Mouse (Mus musculus) heart, adult 2 months (tissue): ENCODE measurements around the gene Rps6ka5. TPM values are rescaled to one million over a fixed set of nuclear protein-coding genes. Genes with fewer than 3 reads are reported as not detected.

Experiments used
- DNase-seq, 2 experiments: peaks; one replicate each; pipeline ENCODE4 v3.0.0; 2021
- H3K27ac ChIP-seq: fragments of 200-600 bp; 2 replicates; pipeline ENCODE4 v1.8.1; 2022
- H3K27me3 ChIP-seq: fragments of 200-500 bp; 2 replicates; pipeline ENCODE4 v1.6.1; 2012; ENCODE audit warnings: mild to moderate bottlenecking, low read length, inconsistent platforms, mixed read lengths; ENCODE audit not compliant: control insufficient read depth, insufficient read depth
- H3K36me3 ChIP-seq: fragments of 200-500 bp; 2 replicates; pipeline ENCODE4 v1.6.1; 2012; ENCODE audit warnings: low read length, inconsistent platforms; ENCODE audit not compliant: control insufficient read depth, insufficient read depth
- H3K4me1 ChIP-seq: fragments of 200-500 bp; 2 replicates; pipeline ENCODE4 v1.6.1; 2011; ENCODE audit warnings: low read length; ENCODE audit not compliant: control insufficient read depth, insufficient read depth
- H3K4me3 ChIP-seq: fragments of 200-600 bp; 2 replicates; pipeline ENCODE4 v1.8.1; 2022
- H3K79me2 ChIP-seq: fragments of 200-500 bp; replicated peaks from 2 replicates; pipeline ENCODE4 v1.6.1; 2012; ENCODE audit warnings: mild to moderate bottlenecking, inconsistent platforms, low read length, moderate library complexity, mixed read lengths; ENCODE audit not compliant: control insufficient read depth, insufficient read depth
- H3K9ac ChIP-seq: fragments of 200-500 bp; 2 replicates; pipeline ENCODE4 v1.6.1; 2012; ENCODE audit warnings: low read depth, mild to moderate bottlenecking, control low read depth, inconsistent platforms, low read length, mixed read lengths
- CTCF ChIP-seq: fragments of 200-600 bp; IDR thresholded peaks from 2 replicates; pipeline ENCODE4 v1.8.1; 2022; ENCODE audit warnings: antibody characterized with exemption, mild to moderate bottlenecking, moderate library complexity
- EP300 ChIP-seq: fragments of 200-500 bp; IDR thresholded peaks from 2 replicates; pipeline ENCODE4 v1.6.1; 2011; ENCODE audit warnings: low read depth, low read length, control low read depth; ENCODE audit not compliant: insufficient read depth
- POLR2A ChIP-seq: fragments of 200-500 bp; IDR thresholded peaks from 2 replicates; pipeline ENCODE4 v1.6.1; 2011; ENCODE audit warnings: mild to moderate bottlenecking, low read depth, low read length, control low read depth; ENCODE audit not compliant: insufficient read depth
- WGBS: fragments of 180-500 bp; shearing (Covaris S2); methylation state at CpG from one replicate; pipeline ENCODE4 v1.1.7; 2018; 5-methylcytosine and 5-hydroxymethylcytosine counted together
- intact Hi-C: fragments of 180-260 bp; cut with DNase I; formaldehyde crosslinking; loops from one replicate; pipeline ENCODE4 v1.15.1; 2025
- polyA plus RNA-seq: library from polyadenylated mRNA; depleted of rRNA; stranded (reverse); fragments of >200 nt; gene quantifications from 2 replicates; pipeline ENCODE4 v1.2.3, GENCODE M21; 2012
- total RNA-seq, 2 experiments: library from RNA; stranded (reverse); gene quantifications; 2 replicates each; pipeline ENCODE4 v1.2.3; 2021

Rps6ka5 gene
- total and polyA plus RNA-seq, 3 experiments, result 2.1 to 13.5 (median 10.8) TPM

- intact Hi-C loops, result loop anchor here (1.0 to 10.0 kb wide), 5 partner anchors 36 to 393 kb away; partner anchors contain the start of gene Ttc7b
- WGBS, result 51% methylated on average over 2 of the region's 2 CpGs
Measured at GRCm38 (mm10) chr12:100578291-100578690, 148.5 kb downstream of the Rps6ka5 start.

GRCm38 (mm10) chr12:100575739-100576138 is 151.0 kb downstream of the Rps6ka5 start:
- H3K9ac ChIP-seq, result no peak overlapping the region
- H3K36me3 ChIP-seq, result peaks cover 2% of the 10 kb centered on the region; the same call in 1 of the 2 replicates
- 74% methylated on average over 3 of the region's 3 CpGs for WGBS
- no peak for TF ChIP-seq EP300
- TF ChIP-seq CTCF, result peak; percentile 67
- no peak for TF ChIP-seq POLR2A
- H3K4me1 ChIP-seq, result no peaks in the 10 kb centered on the region; the same call in 1 of the 2 replicates
- no peaks in the 10 kb centered on the region for H3K79me2 ChIP-seq
- DNase-seq, result no peak
- intact Hi-C loops, result loop anchor here (5.0 to 10.0 kb wide), 4 partner anchors 33 to 391 kb away; partner anchors contain the start of gene Ttc7b
- no peak overlapping the region for H3K27ac ChIP-seq
- H3K4me3 ChIP-seq, result no peak overlapping the region
- H3K27me3 ChIP-seq, result no peaks in the 10 kb centered on the region

More at GRCm38 (mm10) chr12:100578291-100578690, 148.5 kb downstream of the Rps6ka5 start:
- H3K36me3 ChIP-seq, result peaks cover 2% of the 10 kb centered on the region; the same call in 1 of the 2 replicates
- H3K79me2 ChIP-seq, result no peaks in the 10 kb centered on the region
- no peak for TF ChIP-seq EP300
- TF ChIP-seq CTCF, result peak; percentile 80
- H3K27me3 ChIP-seq, result no peaks in the 10 kb centered on the region
- H3K27ac ChIP-seq, result no peak overlapping the region
- no peak for DNase-seq
- H3K4me1 ChIP-seq, result no peaks in the 10 kb centered on the region; the same call in 1 of the 2 replicates
- no peak overlapping the region for H3K9ac ChIP-seq
- no peak overlapping the region for H3K4me3 ChIP-seq

GRCm38 (mm10) chr12:100570522-100571072 is 156.2 kb downstream of the Rps6ka5 start:
- Histone ChIP-seq H3K4me3 (no peak overlapping the region), H3K79me2 (no peaks in the 10 kb centered on the region), H3K27me3 (no peaks in the 10 kb centered on the region), H3K27ac (peak overlapping the region; percentile 21; the same call in 1 of the 2 replicates), H3K9ac (no peak overlapping the region), H3K36me3 (peaks cover 2% of the 10 kb centered on the region; the same call in 1 of the 2 replicates), H3K4me1 (no peaks in the 10 kb centered on the region; the same call in 1 of the 2 replicates)
- intact Hi-C loops, result loop anchor here (10.0 kb wide), 1 partner anchor 386 kb away; no protein-coding TSS in a partner anchor
- WGBS, result 86% methylated on average over 12 of the region's 12 CpGs
- TF ChIP-seq EP300 (no peak), CTCF (no peak), POLR2A (no peak)
- no peak for DNase-seq

GRCm38 (mm10) chr12:100568831-100569230 is 158.0 kb downstream of the Rps6ka5 start:
- no peak overlapping the region for H3K4me3 ChIP-seq
- DNase-seq, result no peak

GRCm38 (mm10) chr12:100568105-100568504 is 158.7 kb downstream of the Rps6ka5 start:
- intact Hi-C loops, result no loop called here
- Histone ChIP-seq H3K27ac (no peak overlapping the region), H3K79me2 (no peaks in the 10 kb centered on the region), H3K4me3 (no peak overlapping the region), H3K4me1 (no peaks in the 10 kb centered on the region), H3K9ac (no peak overlapping the region), H3K27me3 (no peaks in the 10 kb centered on the region), H3K36me3 (no peaks in the 10 kb centered on the region)
- DNase-seq, result no peak
- TF ChIP-seq EP300, result no peak
- TF ChIP-seq CTCF, result no peak
- no peak for TF ChIP-seq POLR2A
- 66% methylated on average over 6 of the region's 6 CpGs for WGBS

More at GRCm38 (mm10) chr12:100568831-100569230, 158.0 kb downstream of the Rps6ka5 start:
- Histone ChIP-seq H3K36me3 (no peaks in the 10 kb centered on the region), H3K9ac (no peak overlapping the region), H3K79me2 (no peaks in the 10 kb centered on the region), H3K4me1 (no peaks in the 10 kb centered on the region), H3K27ac (no peak overlapping the region), H3K27me3 (no peaks in the 10 kb centered on the region)
- intact Hi-C loops, result no loop called here
- 90% methylated on average over 7 of the region's 7 CpGs for WGBS
- TF ChIP-seq EP300 (no peak), POLR2A (no peak), CTCF (no peak)

GRCm38 (mm10) chr12:100567627-100568026 is 159.2 kb downstream of the Rps6ka5 start:
- H3K9ac ChIP-seq, result no peak overlapping the region
- DNase-seq, result no peak
- H3K27me3 ChIP-seq, result no peaks in the 10 kb centered on the region
- H3K4me1 ChIP-seq, result no peaks in the 10 kb centered on the region
- TF ChIP-seq POLR2A, result no peak
- TF ChIP-seq CTCF, result no peak
- TF ChIP-seq EP300, result no peak
- no peaks in the 10 kb centered on the region for H3K36me3 ChIP-seq
- intact Hi-C loops, result no loop called here
- WGBS, result 79% methylated on average over 3 of the region's 3 CpGs
- no peak overlapping the region for H3K27ac ChIP-seq
- no peak overlapping the region for H3K4me3 ChIP-seq
- no peaks in the 10 kb centered on the region for H3K79me2 ChIP-seq
